Mouse (Mus musculus) monocyte, adult 5-6 weeks (primary cell): Measurements from ENCODE around the gene Rapgef4. TPM values are rescaled to one million over a fixed set of nuclear protein-coding genes. Genes with fewer than 3 reads are reported as not detected.

Experiments
- ATAC-seq: fragments of 153-309, 156-312 bp; replicated peaks from 2 replicates; pipeline ENCODE4 v1.8.0; 2017; ENCODE audit warnings: mild to moderate bottlenecking; ENCODE audit not compliant: low TSS enrichment, insufficient number of reproducible peaks, severe bottlenecking, poor library complexity, low FRiP score
- total RNA-seq: library from RNA; stranded (forward); fragments of 200-1000, 200-491, 200-594 nt; gene quantifications from 3 replicates; pipeline ENCODE4 v1.2.3, GENCODE M21; 2017

The Rapgef4 gene
- total RNA-seq, 1 experiment from 2014 or later: 2.1 TPM

- ATAC-seq: no peak
These were observed 216.0 kb downstream of the Rapgef4 start for GRCm38 (mm10) chr2:72197026-72197425.

GRCm38 (mm10) chr2:72199451-72199850 lies 218.4 kb downstream of the Rapgef4 start:
- ATAC-seq: no peak

- no peak for ATAC-seq
These were observed 220.5 kb downstream of the Rapgef4 start for GRCm38 (mm10) chr2:72201506-72201905.

GRCm38 (mm10) chr2:72202252-72202651 lies 221.2 kb downstream of the Rapgef4 start:
- 0 out of 2 replicates have a peak, but pooled peaks have one; percentile 28 for ATAC-seq

GRCm38 (mm10) chr2:72203609-72204008 lies 222.6 kb downstream of the Rapgef4 start:
- 0 out of 2 replicates have a peak, but pooled peaks have one; percentile 58 for ATAC-seq

GRCm38 (mm10) chr2:72205869-72206268 lies 224.8 kb downstream of the Rapgef4 start:
- ATAC-seq: no peak

- ATAC-seq: no peak
These were observed 225.6 kb downstream of the Rapgef4 start for GRCm38 (mm10) chr2:72206530-72207248.

- no peak for ATAC-seq
These were observed 236.3 kb downstream of the Rapgef4 start for GRCm38 (mm10) chr2:72217336-72217735.

GRCm38 (mm10) chr2:72219921-72220320 lies 238.9 kb downstream of the Rapgef4 start:
- 0 out of 2 replicates have a peak, but pooled peaks have one; percentile 52 for ATAC-seq

GRCm38 (mm10) chr2:72221283-72221682 lies 240.2 kb downstream of the Rapgef4 start:
- ATAC-seq: no peak

- ATAC-seq: no peak
These were observed 240.7 kb downstream of the Rapgef4 start for GRCm38 (mm10) chr2:72221706-72222105.

- ATAC-seq: no peak
These were observed 241.2 kb downstream of the Rapgef4 start for GRCm38 (mm10) chr2:72222276-72222675.

GRCm38 (mm10) chr2:72222736-72223455 lies 241.9 kb downstream of the Rapgef4 start:
- no peak for ATAC-seq

GRCm38 (mm10) chr2:72223479-72223878 lies 242.4 kb downstream of the Rapgef4 start:
- ATAC-seq: no peak

GRCm38 (mm10) chr2:72226006-72226405 lies 245.0 kb downstream of the Rapgef4 start:
- no peak for ATAC-seq

- no peak for ATAC-seq
These were observed 246.4 kb downstream of the Rapgef4 start for GRCm38 (mm10) chr2:72227416-72227815.

GRCm38 (mm10) chr2:72228881-72229280 lies 247.8 kb downstream of the Rapgef4 start:
- ATAC-seq: no peak

GRCm38 (mm10) chr2:72230545-72230944 lies 249.5 kb downstream of the Rapgef4 start:
- ATAC-seq: no peak

GRCm38 (mm10) chr2:72234085-72234484 lies 253.0 kb downstream of the Rapgef4 start:
- ATAC-seq: no peak

- peak; percentile 74 for ATAC-seq
These were observed 253.9 kb downstream of the Rapgef4 start for GRCm38 (mm10) chr2:72234943-72235342.
